Mouse (Mus musculus) lung, adult 2 months (tissue): ENCODE results near the gene Ugt1a5.

Source experiments
- CTCF ChIP-seq: fragments of 200-500 bp; IDR thresholded peaks from 2 replicates; pipeline ENCODE4 v1.5.1; 2011; ENCODE audit warnings: mild to moderate bottlenecking, low read length, control low read depth; ENCODE audit not compliant: insufficient read depth
- POLR2A ChIP-seq: fragments of 200-500 bp; IDR thresholded peaks from 2 replicates; pipeline ENCODE4 v1.6.1; 2011; ENCODE audit warnings: low read depth, mild to moderate bottlenecking, control low read depth, low read length, borderline replicate concordance; ENCODE audit errors: extremely low read depth

GRCm38 (mm10) chr1:88233421-88234247 is 67.8 kb downstream of the Ugt1a5 start:
- no peak for TF ChIP-seq POLR2A
- TF ChIP-seq CTCF, result no peak
